Mouse (Mus musculus) kidney, adult 2 months (tissue): ENCODE measurements around the gene Trp53.

Source experiments
- CTCF ChIP-seq: fragments of 200-500 bp; conservative IDR thresholded peaks from 2 replicates; pipeline ENCODE4 v1.5.1; 2011; ENCODE audit warnings: low read depth, mild to moderate bottlenecking, control low read depth, low read length, moderate library complexity, mixed read lengths; ENCODE audit not compliant: insufficient read depth, insufficient read length
- POLR2A ChIP-seq: fragments of 200-500 bp; IDR thresholded peaks from one replicate; pipeline ENCODE4 v1.6.1; 2011; ENCODE audit warnings: low read depth, low read length, control low read depth

GRCm38 (mm10) chr11:69629802-69630201, 49.6 kb downstream of the Trp53 start:
- TF ChIP-seq CTCF (peak; percentile 16; the same call in 1 of the 2 replicates), POLR2A (no peak)
